In genomic region chr12:17666616-17667015, GRCm38 (mm10) we compare ENCODE assay signal across 10 mouse cellular contexts. TPM values are rescaled to one million over a fixed set of nuclear protein-coding genes. Genes with fewer than 3 reads are reported as not detected.
DNase-seq lines count a peak whose midpoint lies in the region; ATAC-seq and TF ChIP-seq lines count a peak whose summit lies in the region.
"Had no signal": no experiment of that assay in that cellular context is flagged by ENCODE, and none has a peak within 500 bp of the region (broad histone marks: within the 10 kb centered on the region; RNA-seq: fewer than 3 reads in every experiment).

No protein-coding gene starts in this region.

- TF ChIP-seq POLR2A in cerebellum, adult 2 months (IDR thresholded peaks at IDR 0.05; ENCODE audit: borderline replicate concordance, insufficient read depth, low read length) = no peak

- TF ChIP-seq CTCF in cerebellum, adult 2 months (IDR thresholded peaks at IDR 0.05; ENCODE audit: borderline replicate concordance, insufficient read depth, low read depth, low read length) = peak; percentile 38

- H3K4me3 ChIP-seq in cerebellum, adult 2 months (replicated peaks; ENCODE audit: insufficient read depth, low read depth, low read length) = no peak overlapping the region
- H3K4me3 ChIP-seq: erythroblast, embryonic 14.5 days; megakaryocyte, embryonic 14.5 days had no signal

- DNase-seq in cerebellum, adult 2 months = no peak
- DNase-seq in cerebellum, adult 11 months = no peak
- peak; percentile 58 for DNase-seq in CD4-positive, CD25-positive, alpha-beta regulatory T cell, adult 2 months (ENCODE audit: low read depth, low spot score)
- peak; percentile 40 to 43 for DNase-seq in lung, adult 18-20 months
- peak; percentile 58 for DNase-seq in thymus, postnatal 25 days
- DNase-seq in spleen, postnatal 4 days (ENCODE audit: low spot score in 2 of 2) = no peak
- DNase-seq in right cerebral cortex, postnatal 10 days (ENCODE audit: low spot score in 2 of 2) = no peak

- no peak overlapping the region for H3K27ac ChIP-seq in cerebellum, adult 2 months (ENCODE audit: insufficient read depth, low read length)

- no peaks in the 10 kb centered on the region for H3K27me3 ChIP-seq in cerebellum, adult 2 months (ENCODE audit: control insufficient read depth, insufficient read depth, low read length)

- WGBS in cerebellum, adult 2 months = 96% methylated on average over 2 of the region's 2 CpGs

- H3K4me1 ChIP-seq in cerebellum, adult 2 months (ENCODE audit: control insufficient read depth, insufficient read depth, low read length) = peaks cover 32% of the 10 kb centered on the region

- ATAC-seq in hematopoietic stem cell, adult 5-6 weeks (replicated peaks in 1 of 2; ENCODE audit: insufficient read depth in 1 of 2, low FRiP score in 2 of 2, low TSS enrichment in 1 of 2, low read depth in 1 of 2, poor library complexity in 2 of 2, severe bottlenecking in 2 of 2) = peak; percentile 88 to 91

RNA-seq across cellular contexts. Expression of gene Hpcal1, which starts 24.0 kb away (rescaled TPM):
- polyA plus RNA-seq in cerebellum, adult 2 months (2012; rRNA removed) = 544 TPM in 2 replicates
- total RNA-seq in hematopoietic stem cell, adult 5-6 weeks (2017) = 15.5 and 16.8 TPM in 2 replicates

Comparison
In these comparisons a context has a peak if more than half of its experiments do, and no peak if none do; other contexts are left out.
1. DNase-seq: peak in CD4-positive, CD25-positive, alpha-beta regulatory T cell, adult 2 months (single experiment), lung, adult 18-20 months (2 of 2) and thymus, postnatal 25 days (single experiment); none in cerebellum, adult 2 months (0 of 2), cerebellum, adult 11 months (single experiment), spleen, postnatal 4 days (0 of 2) and right cerebral cortex, postnatal 10 days (0 of 2).